Comparison of ENCODE assay signal across 20 mouse cellular contexts in the genomic region with DNA sequence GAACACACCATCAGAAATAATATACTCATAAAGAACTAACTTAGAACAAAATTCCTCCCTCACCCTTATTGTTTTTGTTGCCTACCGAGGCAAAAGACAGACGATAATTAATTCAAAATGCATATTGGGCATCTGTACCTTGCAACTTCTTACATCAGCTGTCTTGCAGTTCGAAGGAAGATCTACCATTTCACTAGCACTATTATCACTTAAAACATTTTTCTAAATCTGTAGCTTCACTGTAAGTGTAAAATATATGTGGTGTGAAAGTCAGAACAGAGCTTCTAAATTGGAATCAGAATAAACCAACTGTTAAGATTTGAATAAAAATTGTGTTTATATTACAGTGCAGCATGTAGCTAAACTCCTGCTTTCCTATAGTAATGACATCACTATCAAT.
DNase-seq lines count a peak whose midpoint lies in the region; ATAC-seq and TF ChIP-seq lines count a peak whose summit lies in the region.
"Had no signal": no experiment of that assay in that cellular context is flagged by ENCODE, and none has a peak within 500 bp of the region (broad histone marks: within the 10 kb centered on the region; RNA-seq: fewer than 3 reads in every experiment).

No protein-coding gene starts in this region.

- no peak for TF ChIP-seq CTCF in forebrain, postnatal 0 days (IDR thresholded peaks at IDR 0.05; ENCODE audit: low read depth)

- no peak overlapping the region for H3K9ac ChIP-seq in forebrain, embryonic 14.5 days (ENCODE audit: low read length)
- no peak overlapping the region for H3K9ac ChIP-seq in forebrain, embryonic 12.5 days
- H3K9ac ChIP-seq in forebrain, postnatal 0 days = no peak overlapping the region
- H3K9ac ChIP-seq in forebrain, embryonic 11.5 days (ENCODE audit: low read length) = no peak overlapping the region
- no peak overlapping the region for H3K9ac ChIP-seq in hindbrain, embryonic 11.5 days (ENCODE audit: low read depth, low read length)
- H3K9ac ChIP-seq: embryonic facial prominence, embryonic 12.5 days; forebrain, embryonic 15.5 days had no signal

- H3K4me3 ChIP-seq in forebrain, embryonic 14.5 days (ENCODE audit: low read depth, low read length) = no peak overlapping the region
- H3K4me3 ChIP-seq in forebrain, embryonic 12.5 days (replicated peaks) = no peak overlapping the region
- no peak overlapping the region for H3K4me3 ChIP-seq in forebrain, postnatal 0 days (ENCODE audit: low read depth, low read length)
- no peak overlapping the region for H3K4me3 ChIP-seq in forebrain, embryonic 11.5 days (ENCODE audit: low read depth, low read length)
- H3K4me3 ChIP-seq in hindbrain, embryonic 11.5 days (ENCODE audit: low read depth, low read length) = no peak overlapping the region
- H3K4me3 ChIP-seq: embryonic facial prominence, embryonic 10.5 days; embryonic facial prominence, embryonic 12.5 days; forebrain, embryonic 15.5 days had no signal

- DNase-seq in forebrain, embryonic 14.5 days (ENCODE audit: low spot score) = peak; percentile 3
- DNase-seq in forebrain, postnatal 0 days = peak; percentile 39
- DNase-seq in forebrain, embryonic 11.5 days (ENCODE audit: low spot score) = no peak
- peak; percentile 42 for DNase-seq in brain, adult 2 months (ENCODE audit: low read depth, low spot score)
- DNase-seq in brain, embryonic 18.5 days (ENCODE audit: low read depth, low spot score) = peak; percentile 34
- no peak for DNase-seq in hindbrain, embryonic 11.5 days (ENCODE audit: low spot score)
- no peak for DNase-seq in ovary, postnatal 36 days (ENCODE audit: low spot score)
- DNase-seq: adrenal gland, adult 2 months; adrenal gland, postnatal 10 days; adrenal gland, postnatal 25 days; B cell, adult 2 months; cerebellum, adult 11-12 months; cerebellum, adult 2 months; cerebellum, adult 9-10 months; cerebellum, postnatal 10 days; cerebellum, postnatal 25 days had no signal

- H3K36me3 ChIP-seq in forebrain, embryonic 14.5 days (ENCODE audit: control insufficient read depth, insufficient read depth, low read length) = no peaks in the 10 kb centered on the region
- no peaks in the 10 kb centered on the region for H3K36me3 ChIP-seq in forebrain, embryonic 12.5 days (replicated peaks)
- no peaks in the 10 kb centered on the region for H3K36me3 ChIP-seq in forebrain, postnatal 0 days (ENCODE audit: insufficient read depth)
- H3K36me3 ChIP-seq in forebrain, embryonic 11.5 days (ENCODE audit: control insufficient read depth, insufficient read depth, low read length) = no peaks in the 10 kb centered on the region
- H3K36me3 ChIP-seq in hindbrain, embryonic 11.5 days (ENCODE audit: control insufficient read depth, insufficient read depth, low read length) = no peaks in the 10 kb centered on the region
- H3K36me3 ChIP-seq: embryonic facial prominence, embryonic 10.5 days; embryonic facial prominence, embryonic 12.5 days; forebrain, embryonic 15.5 days had no signal

- H3K27me3 ChIP-seq in forebrain, embryonic 14.5 days (replicated peaks; ENCODE audit: control insufficient read depth, insufficient read depth, low read length) = no peaks in the 10 kb centered on the region
- H3K27me3 ChIP-seq in forebrain, embryonic 12.5 days = no peaks in the 10 kb centered on the region
- no peaks in the 10 kb centered on the region for H3K27me3 ChIP-seq in forebrain, postnatal 0 days (ENCODE audit: insufficient read depth, low read length)
- H3K27me3 ChIP-seq in forebrain, embryonic 11.5 days (ENCODE audit: control insufficient read depth, insufficient read depth, low read length) = no peaks in the 10 kb centered on the region
- H3K27me3 ChIP-seq in hindbrain, embryonic 11.5 days (ENCODE audit: control insufficient read depth, insufficient read depth, low read length) = no peaks in the 10 kb centered on the region
- H3K27me3 ChIP-seq: embryonic facial prominence, embryonic 12.5 days; forebrain, embryonic 15.5 days had no signal

- H3K4me2 ChIP-seq in forebrain, embryonic 14.5 days (ENCODE audit: low read length) = no peak overlapping the region
- no peak overlapping the region for H3K4me2 ChIP-seq in forebrain, embryonic 12.5 days
- H3K4me2 ChIP-seq in forebrain, postnatal 0 days (ENCODE audit: low read depth) = no peak overlapping the region
- no peak overlapping the region for H3K4me2 ChIP-seq in forebrain, embryonic 11.5 days (ENCODE audit: low read depth, low read length, severe bottlenecking)
- no peak overlapping the region for H3K4me2 ChIP-seq in hindbrain, embryonic 11.5 days (replicated peaks; ENCODE audit: low read depth, low read length)
- H3K4me2 ChIP-seq: embryonic facial prominence, embryonic 12.5 days; forebrain, embryonic 15.5 days had no signal

- no peak for ATAC-seq in forebrain, embryonic 14.5 days
- ATAC-seq in forebrain, embryonic 12.5 days (ENCODE audit: low FRiP score) = no peak
- peak; percentile 87 for ATAC-seq in forebrain, postnatal 0 days
- no peak for ATAC-seq in forebrain, embryonic 11.5 days (replicated peaks; ENCODE audit: low FRiP score)
- ATAC-seq in hindbrain, embryonic 11.5 days (ENCODE audit: low FRiP score) = no peak
- ATAC-seq: forebrain, embryonic 15.5 days had no signal

- 74% methylated on average over 3 of the region's 3 CpGs for WGBS in forebrain, embryonic 14.5 days
- WGBS in forebrain, embryonic 12.5 days = 82% methylated on average over 3 of the region's 3 CpGs
- 62% methylated on average over 3 of the region's 3 CpGs for WGBS in forebrain, postnatal 0 days
- 89% methylated on average over 3 of the region's 3 CpGs for WGBS in forebrain, embryonic 11.5 days
- 82% methylated on average over 3 of the region's 3 CpGs for WGBS in hindbrain, embryonic 11.5 days

- no peaks in the 10 kb centered on the region for H3K9me3 ChIP-seq in forebrain, embryonic 14.5 days (replicated peaks; ENCODE audit: control insufficient read depth, low read length)
- no peaks in the 10 kb centered on the region for H3K9me3 ChIP-seq in forebrain, embryonic 12.5 days
- H3K9me3 ChIP-seq in forebrain, postnatal 0 days (ENCODE audit: low read length) = no peaks in the 10 kb centered on the region
- H3K9me3 ChIP-seq in forebrain, embryonic 11.5 days (ENCODE audit: control insufficient read depth, low read length) = no peaks in the 10 kb centered on the region
- H3K9me3 ChIP-seq in hindbrain, embryonic 11.5 days (ENCODE audit: control insufficient read depth, low read length) = no peaks in the 10 kb centered on the region
- H3K9me3 ChIP-seq: embryonic facial prominence, embryonic 10.5 days; embryonic facial prominence, embryonic 12.5 days; forebrain, embryonic 15.5 days had no signal

- no peaks in the 10 kb centered on the region for H3K4me1 ChIP-seq in forebrain, embryonic 14.5 days (ENCODE audit: control insufficient read depth, insufficient read depth, low read length)
- no peaks in the 10 kb centered on the region for H3K4me1 ChIP-seq in forebrain, embryonic 12.5 days
- no peaks in the 10 kb centered on the region for H3K4me1 ChIP-seq in forebrain, postnatal 0 days (ENCODE audit: insufficient read depth)
- no peaks in the 10 kb centered on the region for H3K4me1 ChIP-seq in forebrain, embryonic 11.5 days (replicated peaks; ENCODE audit: control insufficient read depth, insufficient read depth, low read length)
- no peaks in the 10 kb centered on the region for H3K4me1 ChIP-seq in hindbrain, embryonic 11.5 days (replicated peaks; ENCODE audit: control insufficient read depth, insufficient read depth, low read length)
- H3K4me1 ChIP-seq: embryonic facial prominence, embryonic 10.5 days; embryonic facial prominence, embryonic 12.5 days; forebrain, embryonic 15.5 days had no signal

- H3K27ac ChIP-seq in forebrain, embryonic 14.5 days (ENCODE audit: low read depth, low read length) = no peak overlapping the region
- no peak overlapping the region for H3K27ac ChIP-seq in forebrain, embryonic 12.5 days
- no peak overlapping the region for H3K27ac ChIP-seq in forebrain, postnatal 0 days (ENCODE audit: low read depth, low read length)
- no peak overlapping the region for H3K27ac ChIP-seq in forebrain, embryonic 11.5 days (ENCODE audit: low read depth, low read length)
- no peak overlapping the region for H3K27ac ChIP-seq in hindbrain, embryonic 11.5 days (ENCODE audit: low read depth, low read length)
- H3K27ac ChIP-seq: embryonic facial prominence, embryonic 10.5 days; embryonic facial prominence, embryonic 12.5 days; forebrain, embryonic 15.5 days had no signal

Comparison
In these comparisons a context has a peak if more than half of its experiments do, and no peak if none do; other contexts are left out.
1. DNase-seq: peak in forebrain, embryonic 14.5 days (single experiment), forebrain, postnatal 0 days (single experiment), brain, adult 2 months (single experiment) and brain, embryonic 18.5 days (single experiment); none in forebrain, embryonic 11.5 days (single experiment), hindbrain, embryonic 11.5 days (single experiment) and ovary, postnatal 36 days (single experiment).